Mouse (Mus musculus): ENCODE measurements around the gene Scyl2.

Scyl2 gene

DNA sequence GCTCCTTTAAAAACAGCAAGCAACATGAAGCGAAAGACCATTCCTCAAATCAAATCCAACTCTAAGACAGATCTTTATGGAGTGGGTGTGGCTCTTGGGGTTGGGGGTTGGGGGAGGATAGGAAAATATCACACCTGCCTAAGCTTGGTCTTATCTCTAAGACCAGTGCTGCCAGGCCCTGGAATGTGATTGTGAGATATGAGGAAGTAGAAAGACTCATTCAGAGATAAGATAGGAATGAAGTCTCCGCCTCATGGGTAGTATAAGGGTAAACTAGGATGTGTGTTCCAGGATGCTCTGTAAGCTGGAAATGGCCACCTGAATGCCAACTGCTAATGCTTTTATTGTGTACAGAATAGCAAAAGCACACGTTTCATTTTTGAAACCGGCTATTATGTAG, 91.8 kb downstream of the Scyl2 start:
- no peak for DNase-seq

DNA sequence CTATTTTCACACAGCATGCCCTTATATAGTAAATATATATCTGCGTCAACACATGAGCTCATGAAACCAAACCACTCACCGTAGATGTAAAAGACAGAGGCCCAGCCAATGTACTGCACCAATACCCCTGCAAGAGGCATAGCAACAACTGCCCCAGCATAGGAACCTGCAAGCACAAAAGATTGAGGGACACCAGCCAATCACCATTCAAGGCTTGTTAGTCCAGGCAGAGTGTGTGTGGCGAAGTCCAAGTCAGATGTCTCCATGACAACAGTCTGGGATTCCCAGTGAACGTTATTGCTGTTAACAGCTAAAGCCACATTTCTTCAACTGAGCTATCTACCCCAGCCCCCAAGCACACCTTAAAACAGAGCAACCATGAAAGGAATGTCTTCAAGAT, 93.3 kb downstream of the Scyl2 start:
- no peak for DNase-seq

DNA sequence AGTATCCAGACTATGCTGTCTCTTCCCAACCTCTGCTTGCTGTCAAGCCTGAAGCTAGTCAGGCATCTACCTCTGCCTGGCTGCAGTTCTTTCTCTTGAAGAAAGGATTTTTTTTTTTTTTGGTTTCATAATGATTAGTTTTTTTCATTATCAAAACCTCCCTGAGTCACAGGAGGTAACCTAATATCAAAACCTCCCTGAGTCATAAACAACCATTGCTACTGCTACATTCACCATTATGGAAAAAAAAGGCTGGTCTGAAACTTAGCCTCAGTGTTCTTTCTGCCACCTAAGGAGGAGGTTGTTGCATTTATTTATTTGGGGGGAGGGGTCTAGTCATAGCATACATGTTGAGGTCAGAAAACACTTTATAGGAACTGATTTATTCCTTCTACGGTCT, 96.2 kb downstream of the Scyl2 start:
- DNase-seq: no peak
